Mouse (Mus musculus) MEL (cell line): ENCODE data around the gene Cisd2. TPM values are rescaled to one million over a fixed set of nuclear protein-coding genes. Genes with fewer than 3 reads are reported as not detected.

Source experiments
- DNase-seq: peaks from one replicate; pipeline ENCODE4 v3.0.0; 2011; ENCODE audit warnings: low read depth, low spot score
- H3K27ac ChIP-seq: 2 replicates; pipeline ENCODE4 v1.5.1; 2012; ENCODE audit warnings: low read depth, mild to moderate bottlenecking, control low read depth, low read length, moderate library complexity; ENCODE audit not compliant: control insufficient read depth
- H3K27me3 ChIP-seq, 2 experiments: fragments of 150-350 bp in 1 of 2; sonication (generic) in 1 of 2; 2 replicates each; pipeline ENCODE4 v1.6.1; 2012; ENCODE audit warnings: low read length in 2 of 2, mild to moderate bottlenecking in 2 of 2, improper control_type of control experiment in 1 of 2, moderate library complexity in 1 of 2; ENCODE audit not compliant: insufficient read depth in 2 of 2, control insufficient read depth in 1 of 2
- H3K36me3 ChIP-seq, 2 experiments: 2 replicates each; pipeline ENCODE4 v1.6.1; 2012 to 2014; ENCODE audit warnings: low read length in 2 of 2, improper control_type of control experiment in 1 of 2, inconsistent platforms in 1 of 2, mild to moderate bottlenecking in 1 of 2; ENCODE audit not compliant: insufficient read depth in 2 of 2, control insufficient read depth in 1 of 2
- H3K4me1 ChIP-seq, 2 experiments: fragments of 150-350 bp in 1 of 2; sonication (generic) in 1 of 2; 2 replicates each; pipeline ENCODE4 v1.6.1; 2012; ENCODE audit warnings: low read length in 2 of 2, improper control_type of control experiment in 1 of 2, mild to moderate bottlenecking in 1 of 2; ENCODE audit not compliant: insufficient read depth in 2 of 2, control insufficient read depth in 1 of 2
- H3K4me3 ChIP-seq, 2 experiments: fragments of 150-350 bp in 1 of 2; sonication (generic) in 1 of 2; 2 replicates each; pipeline ENCODE4 v1.5.1; 2012; ENCODE audit warnings: low read depth in 2 of 2, low read length in 2 of 2, mild to moderate bottlenecking in 2 of 2, moderate library complexity in 2 of 2, control low read depth in 1 of 2, improper control_type of control experiment in 1 of 2; ENCODE audit not compliant: control insufficient read depth in 1 of 2, insufficient read depth in 1 of 2
- H3K79me2 ChIP-seq: 2 replicates; pipeline ENCODE4 v1.6.1; 2012; ENCODE audit warnings: mild to moderate bottlenecking, low read length, moderate library complexity; ENCODE audit not compliant: control insufficient read depth, poor library complexity, insufficient read depth
- H3K9ac ChIP-seq: 2 replicates; pipeline ENCODE4 v1.6.1; 2012; ENCODE audit warnings: low read depth, mild to moderate bottlenecking, control low read depth, low read length, moderate library complexity; ENCODE audit not compliant: control insufficient read depth, poor library complexity, severe bottlenecking
- H3K9me3 ChIP-seq: fragments of 150-350 bp; sonication (generic); replicated peaks from 2 replicates; pipeline ENCODE4 v1.6.1; 2012; ENCODE audit warnings: mild to moderate bottlenecking, low read length, improper control_type of control experiment, moderate library complexity; ENCODE audit not compliant: insufficient read depth
- CHD2 ChIP-seq: IDR thresholded peaks from 2 replicates; pipeline ENCODE4 v1.6.1; 2011; ENCODE audit warnings: low read length, improper control_type of control experiment
- CTCF ChIP-seq, 3 experiments: IDR thresholded peaks in 2 of 3; conservative IDR thresholded peaks in 1 of 3; 2 replicates each; pipeline ENCODE4 v1.5.1; 2011 to 2012; ENCODE audit warnings: low read length in 3 of 3, low read depth in 2 of 3, mild to moderate bottlenecking in 2 of 3, improper control_type of control experiment in 1 of 3, inconsistent platforms in 1 of 3, mixed read lengths in 1 of 3, moderate library complexity in 1 of 3; ENCODE audit not compliant: control insufficient read depth in 1 of 3, insufficient read depth in 1 of 3, poor library complexity in 1 of 3, severe bottlenecking in 1 of 3
- E2F4 ChIP-seq: IDR thresholded peaks from 2 replicates; pipeline ENCODE4 v1.6.1; 2011; ENCODE audit warnings: low read depth, low read length, improper control_type of control experiment, borderline replicate concordance
- ELF1 ChIP-seq: IDR thresholded peaks from 2 replicates; pipeline ENCODE4 v1.6.1; 2014; ENCODE audit warnings: low read depth, mild to moderate bottlenecking, inconsistent platforms, low read length, improper control_type of control experiment, moderate library complexity
- GATA1 ChIP-seq: IDR thresholded peaks from 2 replicates; pipeline ENCODE4 v1.6.1; 2011; ENCODE audit warnings: low read depth, low read length, improper control_type of control experiment
- JUND ChIP-seq: IDR thresholded peaks from 2 replicates; pipeline ENCODE4 v1.6.1; 2011; ENCODE audit warnings: low read depth, mild to moderate bottlenecking, improper control_type of control experiment, low read length
- KAT2A ChIP-seq: conservative IDR thresholded peaks from 2 replicates; pipeline ENCODE4 v1.6.1; 2012; ENCODE audit warnings: low read depth, low read length, improper control_type of control experiment, inconsistent platforms
- MEF2A ChIP-seq: IDR thresholded peaks from 2 replicates; pipeline ENCODE4 v1.6.1; 2014; ENCODE audit warnings: low read depth, mild to moderate bottlenecking, inconsistent platforms, low read length, improper control_type of control experiment; ENCODE audit not compliant: poor library complexity, insufficient replicate concordance, severe bottlenecking; ENCODE audit errors: extremely low read depth
- NRF1 ChIP-seq: IDR thresholded peaks from 2 replicates; pipeline ENCODE4 v1.6.1; 2014; ENCODE audit warnings: low read depth, mild to moderate bottlenecking, inconsistent platforms, low read length, improper control_type of control experiment, moderate library complexity; ENCODE audit not compliant: poor library complexity, insufficient read depth, severe bottlenecking
- POLR2A ChIP-seq, 2 experiments: IDR thresholded peaks; 2 replicates each; pipeline ENCODE4 v1.6.1; 2011 to 2012; ENCODE audit warnings: low read length in 2 of 2, mild to moderate bottlenecking in 2 of 2, control low read depth in 1 of 2, improper control_type of control experiment in 1 of 2, low read depth in 1 of 2, moderate library complexity in 1 of 2; ENCODE audit not compliant: control insufficient read depth in 1 of 2, insufficient read depth in 1 of 2, poor library complexity in 1 of 2
- POLR2AphosphoS2 ChIP-seq: IDR thresholded peaks from 2 replicates; pipeline ENCODE4 v1.6.1; 2011; ENCODE audit warnings: low read length, improper control_type of control experiment
- SMC3 ChIP-seq: IDR thresholded peaks from 2 replicates; pipeline ENCODE4 v1.6.1; 2011; ENCODE audit warnings: low read depth, low read length, improper control_type of control experiment
- TCF12 ChIP-seq: IDR thresholded peaks from 2 replicates; pipeline ENCODE4 v1.6.1; 2014; ENCODE audit warnings: low read depth, mild to moderate bottlenecking, inconsistent platforms, low read length, improper control_type of control experiment, moderate library complexity
- ZC3H11A ChIP-seq: IDR thresholded peaks from 2 replicates; pipeline ENCODE4 v1.6.1; 2012; ENCODE audit warnings: low read depth, mild to moderate bottlenecking, inconsistent platforms, low read length, improper control_type of control experiment
- ZKSCAN1 ChIP-seq: IDR thresholded peaks from 2 replicates; pipeline ENCODE4 v1.6.1; 2012; ENCODE audit warnings: low read depth, mild to moderate bottlenecking, inconsistent platforms, low read length, improper control_type of control experiment, moderate library complexity
- ZNF384 ChIP-seq: IDR thresholded peaks from 2 replicates; pipeline ENCODE4 v1.6.1; 2012; ENCODE audit warnings: low read depth, mild to moderate bottlenecking, inconsistent platforms, low read length, improper control_type of control experiment
- polyA plus RNA-seq, 2 experiments: library from polyadenylated mRNA; stranded (reverse) in 1 of 2; unstranded in 1 of 2; fragments of >175 nt in 1 of 2; fragments of >200 nt in 1 of 2; gene quantifications; 2 replicates each; pipeline versions ENCODE4 v1.2.1 to v1.2.4; 2012; ENCODE audit warnings: low replicate concordance in 2 of 2, low read depth in 1 of 2; ENCODE audit not compliant: insufficient read length in 2 of 2, insufficient read depth in 1 of 2, missing spikeins in 1 of 2
- total RNA-seq: library from RNA; depleted of rRNA; stranded (reverse); fragments of 300-350 nt; gene quantifications from 2 replicates; pipeline ENCODE4 v1.2.3, GENCODE M21; 2012

The Cisd2 gene
- total and polyA plus RNA-seq, 3 experiments: 23.9 to 26.9 TPM; not detected in 1

DNA sequence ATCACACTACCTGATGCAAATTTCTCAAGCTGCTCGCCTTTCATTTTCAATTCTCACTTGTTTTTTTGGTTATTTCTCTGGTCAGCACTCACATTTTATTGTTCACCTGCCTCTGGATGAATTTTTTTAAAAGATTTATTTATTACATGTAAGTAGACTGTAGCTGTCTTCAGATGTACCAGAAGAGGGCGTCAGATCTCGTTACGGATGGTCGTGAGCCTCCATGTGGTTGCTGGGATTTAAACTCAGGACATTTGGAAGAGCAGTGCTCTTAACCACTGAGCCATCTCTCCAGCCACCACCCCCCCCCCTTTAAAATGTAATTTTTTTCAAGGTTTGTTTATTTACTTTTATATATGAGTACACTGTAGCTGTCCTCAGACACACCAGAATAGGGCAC lies 19.9 kb downstream of the Cisd2 start:
- Histone ChIP-seq H3K4me3 (no peak overlapping the region), H3K27me3 (no peaks in the 10 kb centered on the region), H3K9ac (no peak overlapping the region), H3K9me3 (no peaks in the 10 kb centered on the region), H3K36me3 (peaks cover 0 to 7% of the 10 kb centered on the region in 2 experiments; a peak in 2 of 4 replicates), H3K4me1 (peaks cover 0 to 5% of the 10 kb centered on the region in 2 experiments; a peak in 1 of 4 replicates), H3K79me2 (no peaks in the 10 kb centered on the region), H3K27ac (no peak overlapping the region)
- TF ChIP-seq CTCF (IDR thresholded peaks at IDR 0.05 in 2 of 3, conservative IDR thresholded peaks at IDR 0.05 in 1 of 3; ENCODE audit: control insufficient read depth in 1 of 3, insufficient read depth in 1 of 3, low read depth in 2 of 3, low read length in 3 of 3, poor library complexity in 1 of 3, severe bottlenecking in 1 of 3) (peak in 2 of 3 experiments; percentile 36; a peak in 4 of 6 replicates), KAT2A (no peak), ZKSCAN1 (no peak), MEF2A (no peak), SMC3 (peak; percentile 45), ZC3H11A (peak; percentile 14; the same call in 1 of the 2 replicates), TCF12 (no peak), CHD2 (no peak)
- no peak for DNase-seq

DNA sequence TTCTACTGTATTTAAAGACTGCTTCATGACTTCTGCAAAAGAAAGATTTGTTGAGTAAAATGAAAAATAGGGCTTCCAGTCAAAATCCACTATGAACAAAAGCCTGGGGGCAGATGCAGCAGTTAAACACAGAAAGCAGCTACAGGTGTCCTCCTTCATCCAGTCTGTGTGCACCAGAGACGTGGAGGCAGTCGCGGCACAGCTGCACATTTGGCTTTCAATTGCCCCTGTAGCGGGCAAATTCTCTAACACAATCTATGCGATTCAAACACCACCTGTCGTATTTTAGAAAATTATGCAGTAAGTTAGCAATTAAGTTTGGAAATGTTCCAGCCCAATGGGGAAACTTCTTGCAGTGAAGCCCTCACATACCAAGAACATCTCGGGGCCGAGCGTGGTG lies 20.5 kb downstream of the Cisd2 start:
- Histone ChIP-seq H3K27ac (no peak overlapping the region), H3K9me3 (no peaks in the 10 kb centered on the region), H3K9ac (no peak overlapping the region), H3K36me3 (peaks cover 0 to 3% of the 10 kb centered on the region in 2 experiments; a peak in 2 of 4 replicates), H3K4me3 (no peak overlapping the region), H3K79me2 (no peaks in the 10 kb centered on the region), H3K27me3 (no peaks in the 10 kb centered on the region), H3K4me1 (peaks cover 0 to 5% of the 10 kb centered on the region in 2 experiments; a peak in 1 of 4 replicates)
- no peak for DNase-seq
- TF ChIP-seq POLR2A (IDR thresholded peaks at IDR 0.05; ENCODE audit: control insufficient read depth in 1 of 2, insufficient read depth in 1 of 2, low read depth in 1 of 2, low read length in 2 of 2, poor library complexity in 1 of 2) (no peak), TCF12 (no peak), GATA1 (no peak), ELF1 (no peak), JUND (no peak), NRF1 (no peak), E2F4 (no peak), POLR2AphosphoS2 (no peak), ZNF384 (no peak)
